Mouse (Mus musculus): Measurements from ENCODE around the gene Pcca.

DNA sequence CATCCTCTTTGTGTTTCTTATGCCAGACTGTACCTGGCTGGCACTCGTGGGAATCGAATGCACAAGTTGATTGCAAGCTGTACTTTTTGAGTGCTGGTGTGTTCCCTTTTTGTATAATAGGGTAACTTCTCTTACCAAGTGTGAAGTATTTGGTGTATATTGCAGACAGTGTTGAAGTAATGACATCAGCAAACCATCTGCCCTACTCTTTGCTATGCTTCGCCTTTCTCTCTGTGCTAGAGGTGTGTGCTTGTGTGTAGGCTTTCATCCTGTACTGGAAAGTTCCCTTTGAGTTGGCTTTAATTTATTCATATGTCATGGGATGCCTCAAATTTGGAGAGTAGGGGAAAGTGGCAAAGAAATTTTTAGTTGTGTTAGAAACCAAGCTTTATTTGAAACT is 220.2 kb downstream of the Pcca start:
- TF ChIP-seq MAFK (IDR thresholded peaks at IDR 0.05; ENCODE audit: insufficient read depth, low read depth, low read length) = no peak
- no peak for TF ChIP-seq ZC3H11A (IDR thresholded peaks at IDR 0.05; ENCODE audit: borderline replicate concordance, low read depth, low read length)
- TF ChIP-seq CHD2 (IDR thresholded peaks at IDR 0.05; ENCODE audit: low read depth, low read length) = no peak
- TF ChIP-seq HCFC1 (IDR thresholded peaks at IDR 0.05; ENCODE audit: borderline replicate concordance, insufficient read depth, low read length) = no peak

All from ES-E14 (cell line).